Mouse (Mus musculus): ENCODE measurements around the gene Map3k5. TPM values are rescaled to one million over a fixed set of nuclear protein-coding genes. Genes with fewer than 3 reads are reported as not detected.

The Map3k5 gene
- polyA plus RNA-seq, 1 experiment: 3.9 TPM

DNA sequence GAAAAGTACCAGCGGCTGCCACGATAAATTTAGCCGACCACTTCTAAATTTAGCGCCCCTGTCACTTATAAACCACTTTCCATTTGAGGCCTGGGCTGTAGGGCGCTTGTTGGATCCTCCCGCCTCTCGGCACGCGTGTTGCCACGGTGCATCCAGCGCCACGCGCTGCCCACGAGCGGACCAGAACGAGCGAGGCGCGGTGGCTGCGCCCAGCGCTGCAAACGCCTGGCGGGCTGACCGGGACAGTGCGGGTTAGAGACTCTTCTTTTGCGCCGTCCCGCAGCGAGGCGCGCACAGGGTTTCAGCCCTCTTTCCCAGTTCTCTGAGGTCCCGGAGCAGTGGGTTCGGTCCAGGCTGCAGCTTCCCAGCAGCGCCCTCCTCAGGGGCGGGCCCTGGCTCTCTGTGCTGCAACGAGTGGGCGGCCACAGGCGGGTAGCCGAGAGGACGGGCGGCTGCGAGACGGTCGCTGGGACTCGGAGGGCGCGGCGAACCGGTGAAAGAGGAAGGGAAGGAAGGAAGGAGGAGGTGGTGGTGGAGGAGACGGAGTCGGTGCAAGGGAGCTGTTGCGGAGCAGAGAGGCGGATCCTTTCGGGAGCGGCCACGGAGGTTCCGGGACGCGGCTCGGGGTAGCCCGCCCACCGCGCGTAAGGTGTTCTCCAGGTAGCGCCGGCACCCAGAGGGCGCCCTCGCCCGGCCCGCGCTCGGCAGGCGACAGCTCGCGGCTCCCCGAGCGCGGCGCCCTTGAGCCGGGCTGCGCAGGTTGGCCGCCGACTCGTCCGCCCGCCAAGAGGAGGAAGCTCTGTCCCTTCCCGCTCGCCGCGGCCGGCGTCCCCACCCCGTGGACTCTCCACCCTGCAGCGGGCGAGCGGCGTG is 525 bp upstream of the Map3k5 start:
- WGBS: under 1% methylated on average over 97 of the region's 97 CpGs
- no peak for DNase-seq (ENCODE audit: low read depth, low spot score)

DNA sequence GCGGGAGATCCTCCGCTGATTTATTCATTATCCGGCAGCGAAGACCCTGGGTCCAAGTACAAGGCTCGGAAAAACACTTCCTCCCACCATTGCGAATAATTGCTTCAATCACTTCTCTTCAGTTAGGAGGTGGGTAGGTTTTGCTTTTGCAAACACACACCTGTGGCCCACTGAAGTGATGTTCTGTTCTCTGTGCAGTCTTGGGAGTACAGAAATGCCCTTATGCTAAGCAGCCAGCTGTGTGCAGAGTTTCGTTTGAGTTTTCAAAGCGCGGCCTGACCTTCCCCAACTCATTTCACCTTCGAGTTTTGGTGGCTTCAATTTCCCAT is 987 bp downstream of the Map3k5 start:
- no peak for DNase-seq (ENCODE audit: low read depth, low spot score)
- WGBS: 5% methylated on average over 10 of the region's 10 CpGs

DNA sequence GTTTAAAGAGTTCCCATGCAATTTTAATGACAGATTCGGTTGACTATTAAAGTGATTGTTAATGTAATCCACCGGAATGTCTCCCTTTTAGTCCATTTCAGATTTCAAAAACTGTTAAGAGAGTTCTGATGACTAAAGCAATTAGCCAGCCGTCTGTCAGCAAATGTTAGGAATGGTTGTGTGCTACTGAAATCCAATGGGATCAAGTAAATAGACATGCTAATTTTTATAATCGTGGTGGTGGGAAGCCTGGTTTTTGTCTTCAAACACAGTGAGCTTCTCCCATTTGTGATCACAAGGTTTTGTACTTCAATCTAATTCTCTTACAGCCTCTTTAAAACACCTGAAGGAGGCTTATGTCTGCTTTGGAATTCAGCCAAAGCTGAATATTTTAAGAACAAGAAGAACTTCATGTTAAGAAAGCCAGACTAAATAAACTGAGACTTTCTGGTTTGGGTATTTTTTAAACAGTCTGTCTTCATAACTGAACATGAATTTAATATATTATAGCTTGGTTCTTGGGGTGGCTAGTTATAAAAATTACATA is 1.6 kb downstream of the Map3k5 start:
- 33% methylated on average over 4 of the region's 4 CpGs for WGBS

DNA sequence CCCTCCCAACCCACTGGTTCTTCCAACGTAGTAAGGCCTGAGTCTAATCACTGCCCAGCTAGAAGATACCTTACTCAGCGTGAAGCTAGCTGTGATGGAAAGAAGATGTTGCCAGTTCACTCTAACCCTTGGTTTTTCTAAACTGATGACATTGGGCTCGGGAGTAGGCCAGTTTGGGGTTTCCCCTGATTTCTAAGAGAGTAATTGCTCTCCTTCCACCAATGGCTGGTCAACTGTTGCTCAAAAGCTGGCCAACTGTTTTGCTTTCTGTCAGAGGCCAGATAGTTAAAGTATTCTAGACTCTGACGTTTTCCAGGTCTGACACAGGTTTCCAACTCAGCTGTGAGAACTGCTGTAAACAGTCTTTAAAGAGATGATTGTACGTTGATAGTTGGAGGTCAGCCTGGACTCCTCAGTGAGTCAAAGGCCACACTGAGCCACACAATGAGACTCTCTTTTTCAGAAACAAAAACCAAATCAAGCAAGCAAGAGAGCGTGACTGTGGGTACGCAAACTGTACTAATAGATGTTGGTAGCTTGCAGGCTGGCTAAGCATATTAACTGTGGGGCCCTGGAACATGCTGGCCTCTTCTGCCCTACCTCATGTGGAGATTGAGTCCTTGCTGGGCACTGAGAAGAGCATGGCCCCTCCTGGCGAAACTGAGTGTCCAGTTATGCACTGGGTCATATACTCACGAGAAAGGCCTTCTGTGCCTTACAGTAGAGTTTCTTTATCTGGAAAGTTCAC is 2.9 kb downstream of the Map3k5 start:
- 49% methylated on average over 9 of the region's 9 CpGs for WGBS
- no peak for DNase-seq (ENCODE audit: low read depth, low spot score)

More for the DNA sequence above, 1.6 kb downstream of the Map3k5 start:
- DNase-seq (ENCODE audit: low read depth, low spot score): no peak

DNA sequence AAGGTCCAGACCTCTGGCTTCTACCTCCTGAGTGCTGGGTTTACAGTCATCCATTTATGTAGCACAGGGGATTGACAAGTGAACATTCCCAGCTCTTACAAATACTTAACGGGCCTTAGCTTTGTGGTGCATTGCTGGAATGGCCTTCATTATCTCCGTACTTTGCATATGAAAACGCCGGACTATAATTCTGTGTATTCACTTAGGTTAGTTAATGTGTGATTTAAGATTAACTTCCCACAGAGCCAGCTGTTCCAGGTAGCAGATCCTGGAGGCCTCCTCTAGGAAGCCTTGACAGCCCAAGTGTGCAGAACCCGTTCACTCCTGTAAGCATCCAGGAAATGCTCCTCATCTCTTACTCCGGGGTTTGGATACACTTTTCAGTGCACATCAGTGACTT is 4.5 kb downstream of the Map3k5 start:
- no peak for DNase-seq (ENCODE audit: low read depth, low spot score)
- 29% methylated on average over 6 of the region's 6 CpGs for WGBS

DNA sequence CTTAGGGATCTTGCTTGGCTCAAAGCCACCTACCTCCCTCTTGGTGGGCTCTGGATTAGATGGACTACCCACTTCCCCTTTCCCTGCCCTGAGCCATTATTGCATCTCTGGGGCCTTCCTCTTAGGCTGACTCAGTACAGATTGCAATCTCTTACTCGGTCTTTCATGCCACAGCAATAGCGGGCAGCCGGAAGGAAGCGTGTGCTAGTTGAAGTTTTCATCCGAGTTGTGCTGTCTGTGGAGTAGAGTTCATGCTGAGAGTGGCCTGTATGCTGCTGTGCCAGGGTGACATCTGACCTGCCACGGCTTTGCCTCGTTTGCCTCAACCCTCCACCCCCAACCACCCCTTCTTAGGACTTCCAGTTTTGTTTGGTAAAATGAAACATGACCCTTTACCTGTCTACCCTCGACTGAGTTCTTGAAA is 5.0 kb downstream of the Map3k5 start:
- WGBS: 63% methylated on average over 8 of the region's 8 CpGs
- DNase-seq (ENCODE audit: low read depth, low spot score): no peak

DNA sequence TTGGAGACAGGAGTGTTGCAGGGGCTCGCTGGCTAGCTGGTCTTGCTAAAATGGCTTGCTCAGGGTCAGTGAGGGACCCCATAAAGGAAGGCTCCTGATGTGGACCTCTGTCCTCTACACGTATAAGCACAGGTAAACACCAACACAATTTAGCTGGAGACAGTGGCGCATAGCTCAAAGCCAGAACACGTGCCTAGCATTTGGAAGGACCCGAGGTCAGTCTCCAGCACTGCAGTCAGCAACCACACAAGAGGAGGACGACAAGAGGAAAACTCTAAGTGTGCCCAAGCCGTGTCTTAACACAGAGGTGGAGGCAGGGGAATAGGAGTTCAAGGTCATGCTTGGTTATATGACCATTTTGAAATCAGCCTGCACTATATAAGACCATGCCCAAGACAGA is 5.9 kb downstream of the Map3k5 start:
- 90% methylated on average over 7 of the region's 7 CpGs for WGBS
- no peak for DNase-seq (ENCODE audit: low read depth, low spot score)

DNA sequence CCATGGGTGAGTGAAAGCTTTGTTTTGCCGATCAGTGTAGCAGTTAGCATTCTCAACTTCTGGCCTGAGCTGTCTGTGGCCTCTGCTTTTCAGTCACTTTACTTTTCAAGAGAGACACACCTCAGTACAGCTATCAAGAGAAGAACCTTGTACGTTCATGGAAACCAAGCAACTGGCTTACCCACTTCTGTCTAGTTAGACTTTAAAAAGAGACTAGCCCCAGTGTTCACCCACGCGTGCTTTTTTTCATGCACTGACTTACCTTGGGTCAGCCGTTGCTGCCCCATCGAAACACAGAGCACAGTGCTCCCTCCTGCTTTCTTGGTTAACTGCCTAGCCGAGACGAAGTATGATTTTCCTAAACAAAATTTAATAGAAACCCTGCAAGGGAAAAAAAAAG is 6.4 kb downstream of the Map3k5 start:
- no peak for DNase-seq (ENCODE audit: low read depth, low spot score)
- WGBS: 83% methylated on average over 8 of the region's 8 CpGs

DNA sequence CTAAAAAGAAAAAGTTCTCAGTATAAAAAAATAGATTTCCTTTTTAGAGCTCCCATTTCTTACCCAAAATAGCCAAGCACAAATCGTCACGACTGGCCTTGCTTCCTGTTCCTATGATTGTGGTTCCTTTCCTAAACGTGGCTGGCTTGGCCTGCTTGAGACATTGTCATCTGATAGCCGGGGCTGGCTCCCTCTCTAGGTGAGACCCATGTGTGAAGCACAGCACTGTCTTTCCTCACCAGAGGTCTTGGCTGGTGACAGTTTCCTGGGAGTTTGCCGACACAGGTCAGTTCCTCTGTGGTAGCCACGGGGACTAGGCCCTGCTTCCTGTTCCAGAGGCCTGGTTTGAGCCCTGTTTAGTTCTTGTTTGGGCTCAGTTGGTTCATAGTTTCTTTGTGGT is 6.8 kb downstream of the Map3k5 start:
- no peak for DNase-seq (ENCODE audit: low read depth, low spot score)
- 68% methylated on average over 6 of the region's 6 CpGs for WGBS

DNA sequence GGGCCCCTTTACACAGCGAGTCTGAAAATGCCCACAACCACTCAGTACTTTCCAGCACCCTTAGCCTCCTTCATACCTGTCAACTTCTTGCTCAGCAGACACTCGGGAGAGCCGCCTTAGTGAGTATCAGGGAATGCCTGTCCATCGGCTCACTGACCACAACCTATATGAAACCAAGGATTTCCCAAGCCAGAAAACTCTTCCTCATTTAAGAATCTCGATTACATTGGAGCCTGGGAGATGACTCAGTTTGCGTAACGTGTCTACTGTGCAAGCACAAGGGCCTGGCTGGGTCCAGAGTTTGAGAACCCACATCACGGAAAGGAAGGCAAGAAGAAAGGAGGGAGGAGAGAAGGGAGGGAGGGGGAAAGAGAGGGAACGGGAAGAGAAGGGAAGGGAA is 7.6 kb downstream of the Map3k5 start:
- DNase-seq (ENCODE audit: low read depth, low spot score): no peak
- 70% methylated on average over 9 of the region's 9 CpGs for WGBS

DNA sequence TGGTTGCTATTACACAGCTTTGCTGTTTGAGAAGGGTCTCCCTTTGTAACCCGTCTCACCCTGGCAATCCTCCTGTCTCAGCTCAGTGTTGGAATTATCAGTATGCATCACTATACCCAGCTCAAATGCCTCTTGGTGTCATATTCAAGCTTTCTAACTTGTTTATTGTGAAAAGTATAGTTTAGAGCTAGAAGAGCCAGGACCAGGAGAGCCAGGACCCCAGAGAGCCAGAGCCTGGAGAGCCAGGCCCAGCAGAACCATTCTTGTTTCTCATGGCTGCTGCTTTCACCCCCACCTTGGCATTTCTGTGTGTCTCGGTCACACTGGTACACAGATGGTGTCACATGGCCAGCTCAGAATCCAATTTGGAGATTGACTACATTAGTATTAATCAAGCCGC is 8.3 kb downstream of the Map3k5 start:
- DNase-seq (ENCODE audit: low read depth, low spot score): no peak
- WGBS: 94% methylated on average over 3 of the region's 3 CpGs

DNA sequence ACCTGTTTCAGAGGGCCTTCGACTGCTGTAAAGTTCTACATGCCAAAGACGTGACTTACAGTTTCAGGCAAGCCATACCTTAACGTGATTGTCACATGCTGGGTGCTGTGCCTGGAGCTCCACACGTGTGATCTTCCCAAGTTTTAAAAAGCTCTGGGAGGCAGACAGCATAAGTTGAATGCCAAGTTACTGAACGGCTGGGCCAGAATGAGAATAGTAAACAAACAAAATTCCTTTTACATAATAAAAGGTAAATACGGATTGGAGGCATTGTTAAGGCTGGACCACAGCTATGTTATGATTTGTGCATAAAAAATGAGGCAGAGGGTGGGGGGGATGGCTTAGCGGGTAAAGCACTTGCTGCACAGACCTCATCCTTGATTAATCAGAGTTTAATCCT is 11.4 kb downstream of the Map3k5 start:
- WGBS: 45% methylated on average over 7 of the region's 7 CpGs
- no peak for DNase-seq (ENCODE audit: low read depth, low spot score)

DNA sequence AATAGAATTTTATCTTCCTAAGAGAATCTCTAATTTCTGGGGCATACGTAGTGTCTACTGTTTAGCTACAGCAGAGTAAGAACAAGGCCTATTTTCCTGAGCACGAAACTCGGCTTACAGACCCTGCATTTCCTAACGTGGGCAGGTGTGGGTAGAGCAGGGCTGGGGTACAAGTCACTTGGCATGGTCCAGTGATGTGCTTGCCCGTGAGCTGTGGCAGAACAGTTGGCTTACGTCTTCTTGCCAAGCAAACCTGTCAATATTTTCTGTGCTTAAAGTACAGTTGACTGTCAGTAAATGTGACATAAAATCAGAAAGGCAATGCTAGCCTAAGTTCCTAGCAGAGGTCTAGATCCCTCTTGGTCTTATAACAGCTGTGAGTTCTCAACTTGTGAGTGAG is 12.4 kb downstream of the Map3k5 start:
- DNase-seq (ENCODE audit: low read depth, low spot score): no peak
- 87% methylated on average over 6 of the region's 6 CpGs for WGBS

DNA sequence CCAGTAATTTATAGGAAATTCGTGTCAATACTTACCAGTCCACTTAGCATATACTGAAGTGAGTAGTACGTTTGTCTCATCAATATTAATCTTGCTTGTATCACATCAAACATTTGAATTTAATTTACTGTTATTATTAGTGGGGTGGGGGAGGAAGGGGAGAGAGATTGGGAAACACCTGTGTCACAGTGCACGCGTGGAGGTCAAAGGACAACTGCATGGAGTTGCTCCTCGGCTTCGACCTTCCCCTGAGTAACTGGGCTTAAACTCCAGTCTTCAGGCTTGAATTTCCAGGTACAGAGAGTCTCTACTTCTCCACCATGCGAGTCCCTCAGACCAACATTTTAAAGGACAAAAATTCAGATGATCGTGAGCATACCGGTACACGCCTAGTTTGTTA is 13.2 kb downstream of the Map3k5 start:
- 95% methylated on average over 10 of the region's 10 CpGs for WGBS
- no peak for DNase-seq (ENCODE audit: low read depth, low spot score)

DNA sequence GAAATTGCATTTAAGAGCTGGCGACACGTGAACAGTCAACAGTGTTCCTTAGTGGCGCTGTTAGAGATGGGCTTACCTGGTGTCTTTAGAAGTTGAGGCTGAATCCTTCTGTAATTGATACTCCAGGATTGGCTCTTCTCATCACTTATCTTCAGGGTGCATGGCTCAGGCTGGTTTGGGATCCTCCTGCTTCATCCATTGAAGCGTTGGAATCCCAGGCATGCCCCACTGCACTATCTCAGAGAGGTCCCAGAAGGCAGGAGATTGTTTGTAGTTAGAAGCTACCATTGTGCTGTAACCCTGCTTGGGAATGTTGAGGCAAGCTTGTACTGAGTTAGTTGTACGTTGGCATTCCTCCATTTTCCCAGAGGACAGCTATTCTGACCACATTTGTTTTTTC is 13.6 kb downstream of the Map3k5 start:
- no peak for DNase-seq (ENCODE audit: low read depth, low spot score)
- WGBS: 96% methylated on average over 5 of the region's 5 CpGs

DNA sequence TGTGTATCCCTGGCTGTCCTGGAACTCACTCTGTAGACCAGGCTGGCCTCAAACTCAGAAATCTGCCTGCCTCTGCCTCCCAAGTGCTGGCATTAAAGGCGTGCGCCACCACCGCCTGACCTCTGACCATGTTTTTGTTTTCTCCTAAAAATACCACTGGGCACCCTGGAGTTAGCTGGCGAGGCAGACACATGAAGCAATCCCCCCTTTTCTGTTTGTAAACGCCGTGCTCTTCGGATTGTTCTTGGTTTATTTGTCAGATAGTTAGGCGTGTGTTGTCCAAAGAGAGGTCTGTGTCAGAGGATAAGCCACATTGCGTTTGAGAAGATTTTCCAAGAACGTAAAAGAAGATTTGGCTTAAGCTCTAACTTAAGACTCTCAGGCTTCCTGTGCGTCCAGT is 14.1 kb downstream of the Map3k5 start:
- WGBS: 89% methylated on average over 11 of the region's 11 CpGs

DNA sequence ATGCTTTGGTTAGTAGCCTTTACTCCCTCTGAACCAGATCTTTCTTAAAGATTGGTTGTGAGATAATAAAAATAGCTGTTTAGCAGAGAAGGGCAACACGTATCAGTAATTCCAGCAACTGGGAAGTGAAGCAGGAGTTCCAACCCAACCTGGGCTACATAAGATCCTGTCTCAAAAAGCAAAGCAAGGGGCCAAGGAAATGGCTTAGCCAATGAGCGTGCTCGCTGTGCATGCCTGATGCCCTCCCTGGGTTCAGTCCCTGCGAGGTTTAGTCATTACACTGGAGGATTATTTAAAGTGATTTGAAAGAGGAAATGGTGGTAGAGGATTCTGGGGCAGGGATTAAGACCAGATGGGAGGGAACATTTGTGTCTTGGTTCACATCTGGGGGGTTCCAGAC is 14.8 kb downstream of the Map3k5 start:
- DNase-seq (ENCODE audit: low read depth, low spot score): no peak
- WGBS: 91% methylated on average over 4 of the region's 4 CpGs

More for the DNA sequence above, 14.1 kb downstream of the Map3k5 start:
- no peak for DNase-seq (ENCODE audit: low read depth, low spot score)

DNA sequence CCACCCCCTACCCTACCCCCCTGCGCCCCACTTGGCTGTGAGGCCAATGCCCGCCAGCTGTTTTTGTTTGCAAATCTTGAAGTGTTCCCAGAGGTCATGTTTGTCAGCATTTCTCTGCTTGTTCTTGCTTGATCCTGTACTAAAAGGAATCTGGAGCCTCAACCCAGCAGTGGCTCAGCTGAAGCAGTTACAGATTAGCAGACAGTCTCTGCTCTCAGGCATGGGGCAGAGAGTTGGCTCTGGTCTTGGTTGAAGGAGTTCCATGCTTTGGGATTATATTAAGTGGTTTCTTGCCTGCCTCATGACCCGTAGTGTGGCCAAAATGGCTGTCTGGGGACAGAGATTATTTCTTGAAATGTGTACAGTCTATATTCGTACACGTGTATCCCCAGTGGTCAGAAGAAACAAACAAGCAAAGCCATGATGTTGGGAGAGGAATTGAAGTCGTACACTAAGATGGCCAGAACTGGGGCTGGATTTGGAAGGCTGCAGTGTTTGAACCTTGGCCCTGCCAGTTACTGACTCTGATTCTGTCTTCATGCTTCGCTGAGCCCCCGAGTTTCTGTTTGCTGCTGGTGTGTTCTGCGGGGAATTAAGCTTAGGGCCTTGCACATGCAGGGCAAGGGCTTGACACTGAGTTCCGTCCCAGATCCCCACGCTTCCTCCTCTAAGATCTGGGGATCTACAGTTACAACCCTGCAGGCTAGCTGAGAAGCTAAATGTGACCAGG is 18.9 kb downstream of the Map3k5 start:
- WGBS: 87% methylated on average over 11 of the region's 11 CpGs
- no peak for DNase-seq (ENCODE audit: low read depth, low spot score)

DNA sequence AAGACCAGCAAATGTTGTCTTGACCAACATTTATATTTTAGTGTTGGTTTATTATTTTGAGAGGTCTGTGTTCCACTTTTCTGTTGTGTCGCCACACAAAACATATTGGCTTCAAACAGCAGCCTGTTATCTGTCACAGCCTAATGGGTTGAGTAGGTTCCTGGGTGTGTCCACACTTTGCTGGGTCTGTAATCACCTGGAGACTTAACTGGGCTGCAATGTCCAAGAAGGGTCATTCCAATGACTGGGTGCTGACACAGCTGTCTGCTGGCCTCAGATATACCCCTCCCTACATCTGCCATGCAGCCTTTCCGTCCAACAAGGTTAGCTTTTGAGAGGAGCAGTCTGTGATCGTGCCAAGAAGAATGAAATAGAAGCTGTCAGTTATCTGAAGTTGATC is 20.3 kb downstream of the Map3k5 start:
- DNase-seq (ENCODE audit: low read depth, low spot score): no peak
- 67% methylated on average over 3 of the region's 3 CpGs for WGBS

DNA sequence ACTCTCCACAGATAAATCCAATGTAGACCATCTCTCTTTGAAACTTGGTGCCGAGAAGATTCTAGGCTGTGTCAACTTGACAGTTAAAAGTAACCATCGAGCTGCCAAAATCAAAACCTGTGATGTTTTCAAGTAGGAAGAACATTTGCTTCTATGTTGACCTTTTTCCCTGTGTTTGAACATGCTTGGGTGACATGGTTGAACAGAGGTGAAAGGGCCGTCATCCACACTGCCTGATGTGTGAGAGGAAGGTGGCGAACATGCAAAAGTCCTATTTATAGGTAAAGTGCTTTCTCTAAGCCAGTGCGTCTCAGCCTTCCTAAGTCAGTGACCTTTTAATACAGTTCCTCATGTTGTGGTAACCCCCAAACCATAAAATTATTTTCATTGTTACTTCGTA is 21.5 kb downstream of the Map3k5 start:
- 86% methylated on average over 6 of the region's 6 CpGs for WGBS
- DNase-seq (ENCODE audit: low read depth, low spot score): no peak

Data from large intestine, adult 2 months (tissue).